Mouse (Mus musculus) cerebellum, adult 18-20 months (tissue): Measurements from ENCODE around the gene Gm7145.
"Not testable (repeated sequence)": the region's sequence is repeated elsewhere in the genome, so short reads cannot be mapped to it uniquely, and the experiment has no call there.

Source experiments
- DNase-seq, 2 experiments: peaks; one replicate each; pipeline ENCODE4 v3.0.0; 2021

Gene Gm7145

DNA sequence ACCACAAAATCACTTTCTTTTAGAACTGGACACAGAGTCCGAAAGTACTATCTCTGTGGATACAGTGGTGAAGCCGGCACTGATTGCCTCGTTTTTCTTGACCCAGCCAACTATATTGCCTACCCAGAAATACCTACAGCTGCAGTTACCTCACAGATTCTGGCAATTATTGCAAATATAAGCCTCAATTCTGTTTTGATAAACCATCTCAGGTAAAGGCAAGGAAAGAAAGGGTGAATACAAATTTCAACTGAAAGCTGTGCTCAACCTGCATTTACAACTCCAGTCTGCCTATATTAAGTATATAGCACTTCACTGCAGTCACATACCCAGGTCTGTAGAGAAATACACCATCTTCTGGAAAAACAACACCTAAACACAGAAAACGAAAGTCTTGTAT, at the start of gene Gm7145:
TSS of gene Gm7145 (plus strand) at position 301 of the 400 bp plus-strand sequence.
- no peak for DNase-seq

DNA sequence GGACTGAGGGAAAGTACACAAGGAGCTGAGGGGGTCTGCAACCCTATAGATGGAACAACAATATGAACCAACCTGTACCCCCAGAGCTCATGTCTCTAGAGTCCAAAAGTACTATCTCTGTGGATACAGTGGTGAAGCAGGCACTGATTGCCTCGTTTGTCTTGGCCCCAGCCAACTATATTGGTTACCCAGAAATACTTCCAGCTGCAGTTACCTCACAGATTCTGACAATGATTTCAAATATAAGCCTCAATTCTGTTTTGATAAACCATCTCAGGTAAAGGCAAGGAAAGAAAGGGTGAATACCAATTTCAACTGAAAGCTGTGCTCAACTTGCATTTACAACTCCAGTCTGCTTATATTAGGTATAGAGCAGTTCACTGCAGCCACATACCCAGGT, 38.0 kb upstream of the Gm7145 start, which contains the start of gene Gm28168:
TSS of gene Gm28168 (plus strand) at position 301 of the 400 bp plus-strand sequence.
- not testable (repeated sequence) for DNase-seq

DNA sequence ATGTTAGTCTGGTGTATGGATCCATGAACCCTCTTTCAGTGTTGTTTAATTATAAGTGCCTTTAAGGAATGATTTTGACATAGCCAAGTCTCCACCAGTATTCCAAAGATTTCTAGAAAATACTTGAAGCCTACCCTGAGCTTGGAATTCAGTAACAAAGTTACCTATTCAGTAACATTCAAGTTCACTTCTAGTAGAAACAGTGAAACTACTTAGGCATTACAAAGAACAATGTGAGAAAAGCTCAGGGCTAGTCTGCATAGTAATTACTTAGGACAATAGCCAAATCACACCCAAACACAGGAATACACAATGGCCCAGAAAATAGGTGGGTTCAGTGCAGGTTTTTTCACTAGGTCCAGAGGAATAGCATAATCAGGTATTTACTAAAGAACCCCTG, 38.1 kb downstream of the Gm7145 start:
- not testable (repeated sequence) for DNase-seq

DNA sequence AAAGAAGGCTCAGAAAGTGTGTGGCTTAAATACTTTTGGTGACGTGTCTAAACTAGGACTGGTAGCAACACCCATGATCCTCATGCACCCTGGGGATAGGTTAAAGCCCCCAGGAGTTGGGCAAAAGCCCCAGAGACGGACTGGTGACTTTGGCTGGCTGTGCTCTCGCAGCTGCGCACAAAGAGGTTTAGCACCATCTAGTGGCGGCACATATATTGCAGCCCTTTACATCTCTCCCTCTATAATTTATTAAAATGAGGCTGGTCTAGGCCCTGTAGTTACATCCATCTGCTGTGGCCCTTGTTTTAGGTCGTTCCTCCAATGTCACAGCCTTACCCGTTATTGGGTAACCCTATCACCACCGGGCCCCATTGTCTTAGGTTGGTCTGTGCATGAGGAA, 47.0 kb downstream of the Gm7145 start:
- not testable (repeated sequence) for DNase-seq
